Mouse (Mus musculus) midbrain, embryonic 13.5 days (tissue): ENCODE measurements at regions not wholly inside any gene's neighbourhood (a gene's known extent, or its start where the extent isn't known, plus 50 kb on each side); places are given as distances from the start of the nearest gene placed in this dataset.

Experiments
- ATAC-seq: fragments of 200-750 bp; cut with Nextera tagmentation; 2 replicates; pipeline ENCODE4 v1.8.0; 2017; ENCODE audit warnings: mild to moderate bottlenecking, moderate TSS enrichment, moderate library complexity
- H3K27ac ChIP-seq: fragments of 300-500 bp; sonication (generic); 2 replicates; pipeline ENCODE4 v1.5.1; 2015; ENCODE audit warnings: inconsistent platforms, mild to moderate bottlenecking, moderate library complexity
- H3K27me3 ChIP-seq: fragments of 300-500 bp; sonication (generic); 2 replicates; pipeline ENCODE4 v1.6.1; 2015; ENCODE audit warnings: mild to moderate bottlenecking, inconsistent platforms
- H3K36me3 ChIP-seq: fragments of 300-500 bp; sonication (generic); 2 replicates; pipeline ENCODE4 v1.6.1; 2015; ENCODE audit warnings: mild to moderate bottlenecking, inconsistent platforms
- H3K4me1 ChIP-seq: fragments of 300-500 bp; sonication (generic); replicated peaks from 2 replicates; pipeline ENCODE4 v1.6.1; 2015; ENCODE audit warnings: inconsistent platforms
- H3K4me2 ChIP-seq: fragments of 300-500 bp; sonication (generic); replicated peaks from 2 replicates; pipeline ENCODE4 v1.6.1; 2015; ENCODE audit warnings: moderate library complexity, mild to moderate bottlenecking, inconsistent platforms
- H3K4me3 ChIP-seq: fragments of 300-500 bp; sonication (generic); replicated peaks from 2 replicates; pipeline ENCODE4 v1.5.1; 2015; ENCODE audit warnings: mild to moderate bottlenecking, inconsistent platforms
- H3K9ac ChIP-seq: fragments of 300-500 bp; sonication (generic); replicated peaks from 2 replicates; pipeline ENCODE4 v1.6.1; 2015; ENCODE audit warnings: mild to moderate bottlenecking, inconsistent platforms
- H3K9me3 ChIP-seq: fragments of 300-500 bp; sonication (generic); 2 replicates; pipeline ENCODE4 v1.6.1; 2016; ENCODE audit warnings: mild to moderate bottlenecking, inconsistent platforms
- WGBS: fragments of 180-500 bp; shearing (Covaris S2); methylation state at CpG from one replicate; pipeline ENCODE4 v1.1.7; 2015; 5-methylcytosine and 5-hydroxymethylcytosine counted together

DNA sequence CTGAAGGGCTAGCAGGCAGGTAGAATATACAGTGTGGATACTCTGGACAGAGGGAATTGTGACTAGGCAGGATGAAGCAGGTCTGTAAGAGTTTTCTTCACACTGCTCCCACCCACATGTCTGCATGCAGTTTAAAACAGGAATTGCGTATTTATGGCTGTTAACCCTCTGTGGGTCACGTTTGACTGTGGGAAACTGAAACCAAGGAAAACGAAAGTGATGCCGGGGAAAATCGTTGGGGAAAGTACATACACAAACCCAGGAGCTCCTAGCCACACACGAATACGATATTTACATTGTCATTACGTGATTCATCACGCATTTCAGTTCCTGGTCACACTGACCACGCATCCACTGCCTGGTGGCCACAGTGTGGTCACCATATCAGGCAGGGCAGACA lies 170.6 kb upstream of the Spdye4c start:
- Histone ChIP-seq H3K27me3 (no peaks in the 10 kb centered on the region), H3K4me2 (no peak overlapping the region), H3K9ac (no peak overlapping the region), H3K9me3 (no peaks in the 10 kb centered on the region), H3K4me3 (no peak overlapping the region), H3K36me3 (no peaks in the 10 kb centered on the region), H3K4me1 (0 out of 2 replicates have a peak, but pooled peaks cover 3% of the 10 kb centered on the region), H3K27ac (no peak overlapping the region)
- no peak for ATAC-seq
- WGBS = 87% methylated on average over 10 of the region's 10 CpGs

DNA sequence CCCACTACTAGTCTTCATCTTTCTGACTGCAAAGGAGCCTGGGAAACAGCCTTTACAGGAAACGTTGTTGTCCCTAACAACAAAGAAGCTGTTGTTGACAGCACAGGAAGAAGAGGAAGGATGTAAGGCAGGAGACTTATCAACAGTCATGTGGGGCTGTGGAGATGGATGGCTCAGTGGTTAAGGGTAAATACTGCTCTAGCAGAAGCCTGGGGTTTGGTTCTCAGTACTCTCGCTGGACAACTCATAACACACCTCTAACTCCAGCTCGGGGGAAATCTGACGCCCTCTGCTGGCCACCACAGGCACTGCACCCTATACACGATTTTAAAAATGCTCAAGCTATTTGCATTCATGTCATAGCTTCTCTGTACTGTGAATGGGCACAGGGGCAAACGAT lies 168.3 kb upstream of the Spdye4c start:
- H3K4me1 ChIP-seq = no peaks in the 10 kb centered on the region
- ATAC-seq = no peak
- no peak overlapping the region for H3K4me2 ChIP-seq
- H3K9me3 ChIP-seq = no peaks in the 10 kb centered on the region
- WGBS = 42% methylated on average over 6 of the region's 6 CpGs
- H3K27me3 ChIP-seq = no peaks in the 10 kb centered on the region
- H3K27ac ChIP-seq = no peak overlapping the region
- no peak overlapping the region for H3K4me3 ChIP-seq
- H3K9ac ChIP-seq = no peak overlapping the region
- no peaks in the 10 kb centered on the region for H3K36me3 ChIP-seq

DNA sequence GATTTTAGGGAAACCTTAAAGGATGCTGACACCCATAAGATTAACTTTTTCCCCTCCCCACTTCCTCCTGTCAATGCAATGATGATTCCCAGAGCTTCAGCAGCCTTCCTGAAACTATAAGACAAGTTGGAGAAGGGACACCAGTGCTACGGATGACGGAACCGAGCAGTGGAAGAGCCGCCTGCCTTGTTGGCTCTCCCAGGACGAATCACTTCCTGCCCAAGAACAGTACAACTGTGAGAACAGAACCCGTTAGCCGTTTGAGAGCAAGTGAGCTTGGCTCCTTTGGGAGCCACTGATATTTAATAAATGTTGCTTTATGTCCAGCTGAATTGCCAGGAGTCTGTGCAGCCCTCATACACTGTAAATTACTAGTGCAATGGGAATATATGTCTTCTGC lies 166.8 kb upstream of the Spdye4c start:
- no peaks in the 10 kb centered on the region for H3K27me3 ChIP-seq
- no peak overlapping the region for H3K27ac ChIP-seq
- 89% methylated on average over 7 of the region's 7 CpGs for WGBS
- no peaks in the 10 kb centered on the region for H3K4me1 ChIP-seq
- no peak overlapping the region for H3K9ac ChIP-seq
- no peak overlapping the region for H3K4me3 ChIP-seq
- H3K9me3 ChIP-seq = no peaks in the 10 kb centered on the region
- no peaks in the 10 kb centered on the region for H3K36me3 ChIP-seq
- no peak for ATAC-seq
- no peak overlapping the region for H3K4me2 ChIP-seq

DNA sequence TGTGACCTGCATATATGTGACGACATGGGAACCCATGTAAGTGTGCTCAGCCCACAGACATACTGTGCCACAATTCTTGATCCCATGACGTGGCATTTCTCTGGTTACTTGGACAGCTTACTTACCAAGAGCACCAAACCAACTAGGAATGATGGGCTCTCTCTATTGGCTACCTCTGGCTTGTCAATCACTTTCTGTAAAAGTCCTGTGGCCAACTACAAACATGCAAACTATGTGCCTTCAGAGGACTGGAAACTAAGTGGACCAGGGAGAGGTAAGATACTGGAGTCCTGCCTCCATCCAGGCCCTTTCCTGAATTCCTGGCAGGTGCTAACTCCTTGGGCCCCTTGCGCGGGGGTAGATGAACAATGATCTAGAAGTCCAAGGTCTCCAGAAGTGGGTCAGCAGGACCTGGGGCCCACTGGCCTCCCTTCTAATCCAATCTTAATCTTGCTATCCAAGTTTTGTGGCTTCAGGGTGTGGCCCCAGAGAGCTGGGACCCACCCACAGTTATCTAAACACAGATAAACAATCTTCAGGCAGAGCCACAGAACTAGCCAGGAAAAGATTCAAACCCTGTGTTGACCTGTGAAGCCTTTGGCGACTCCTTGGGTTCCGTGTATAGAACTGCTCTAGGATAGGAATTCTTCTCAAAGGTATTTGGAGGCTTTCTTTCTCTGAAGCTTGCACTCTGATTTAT lies 163.7 kb upstream of the Spdye4c start:
- Histone ChIP-seq H3K4me3 (0 out of 2 replicates have a peak overlapping the region, but pooled peaks have one; percentile 8), H3K4me2 (no peak overlapping the region), H3K27me3 (no peaks in the 10 kb centered on the region), H3K36me3 (no peaks in the 10 kb centered on the region), H3K4me1 (no peaks in the 10 kb centered on the region), H3K9ac (no peak overlapping the region), H3K27ac (no peak overlapping the region; the same call in 1 of the 2 replicates), H3K9me3 (no peaks in the 10 kb centered on the region)
- 90% methylated on average over 6 of the region's 6 CpGs for WGBS
- no peak for ATAC-seq

DNA sequence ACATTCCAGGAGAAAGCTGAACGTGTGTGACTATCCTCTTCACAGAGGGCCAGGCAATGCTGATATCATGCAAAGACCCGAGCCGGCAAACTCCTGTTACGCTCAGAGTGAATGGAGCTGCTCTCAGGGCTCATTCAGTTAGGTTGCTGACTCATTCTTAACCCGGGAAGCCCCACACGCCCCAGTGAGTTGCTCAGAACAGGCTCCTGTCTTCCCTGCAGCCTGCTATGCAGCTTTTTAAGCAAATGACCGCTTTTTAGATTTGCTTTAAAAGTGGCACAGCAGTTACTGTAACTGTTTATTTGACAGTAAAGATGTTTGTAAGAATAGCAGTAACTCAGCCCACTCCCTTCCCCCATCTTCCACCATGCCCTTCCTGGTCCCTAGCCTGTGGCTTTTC lies 162.9 kb upstream of the Spdye4c start:
- WGBS = 10% methylated on average over 7 of the region's 7 CpGs
- peak overlapping the region; percentile 35; the same call in 1 of the 2 replicates for H3K27ac ChIP-seq
- H3K4me1 ChIP-seq = no peaks in the 10 kb centered on the region
- H3K36me3 ChIP-seq = no peaks in the 10 kb centered on the region
- ATAC-seq = no peak
- H3K27me3 ChIP-seq = no peaks in the 10 kb centered on the region
- no peaks in the 10 kb centered on the region for H3K9me3 ChIP-seq
- no peak overlapping the region for H3K9ac ChIP-seq
- no peak overlapping the region for H3K4me3 ChIP-seq
- H3K4me2 ChIP-seq = no peak overlapping the region

DNA sequence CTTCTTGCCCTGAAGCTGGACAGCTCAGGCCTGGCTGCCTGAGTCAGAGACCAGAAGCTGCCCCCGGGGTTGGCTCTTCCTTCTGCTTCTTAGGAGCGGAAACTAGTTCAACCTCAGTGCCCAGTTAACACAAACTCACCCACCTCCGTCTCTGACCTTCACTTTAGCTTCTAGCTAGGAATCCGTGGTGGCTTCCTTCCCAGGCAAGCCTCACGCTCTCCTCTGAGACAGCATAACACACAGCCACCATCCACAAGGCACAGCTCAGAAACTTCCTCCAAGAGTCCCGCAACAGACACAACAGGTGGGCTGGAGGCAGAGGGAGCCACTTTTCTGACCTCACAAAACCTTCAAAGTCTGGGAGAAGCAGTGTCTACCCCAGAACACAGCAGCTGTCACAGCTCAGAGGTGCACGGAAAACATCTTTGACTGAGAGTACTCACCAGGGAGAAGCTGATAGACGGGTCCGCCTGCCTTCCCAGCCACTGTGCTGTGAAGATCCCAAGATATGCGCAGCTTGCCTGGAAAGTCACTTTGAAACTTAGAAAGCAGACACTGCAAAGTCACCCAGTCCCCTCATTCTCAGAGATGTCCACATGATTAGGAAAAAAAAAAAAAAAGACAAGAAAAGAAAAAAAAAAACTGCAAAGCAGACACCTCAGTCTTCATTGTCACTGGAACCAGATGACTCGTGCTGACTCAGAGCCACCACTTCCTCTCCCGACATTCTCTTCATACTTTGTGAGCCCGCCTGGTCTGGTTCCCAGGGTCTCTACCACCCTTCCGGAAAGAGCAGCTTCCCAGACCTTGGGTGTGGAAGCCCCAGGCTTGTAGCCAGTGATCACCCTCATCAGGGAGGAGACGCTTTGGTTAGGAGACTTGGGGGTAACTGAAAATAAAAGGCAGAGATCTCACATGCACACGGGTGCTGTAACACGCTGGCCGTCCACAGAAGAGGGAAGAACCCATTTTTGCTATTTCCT lies 162.1 kb upstream of the Spdye4c start:
- no peak for ATAC-seq
- no peak overlapping the region for H3K4me3 ChIP-seq
- no peak overlapping the region for H3K9ac ChIP-seq
- 65% methylated on average over 18 of the region's 18 CpGs for WGBS
- no peaks in the 10 kb centered on the region for H3K27me3 ChIP-seq
- H3K9me3 ChIP-seq = no peaks in the 10 kb centered on the region
- H3K36me3 ChIP-seq = no peaks in the 10 kb centered on the region
- peak overlapping the region; percentile 35; the same call in 1 of the 2 replicates for H3K27ac ChIP-seq
- no peaks in the 10 kb centered on the region for H3K4me1 ChIP-seq
- no peak overlapping the region for H3K4me2 ChIP-seq

DNA sequence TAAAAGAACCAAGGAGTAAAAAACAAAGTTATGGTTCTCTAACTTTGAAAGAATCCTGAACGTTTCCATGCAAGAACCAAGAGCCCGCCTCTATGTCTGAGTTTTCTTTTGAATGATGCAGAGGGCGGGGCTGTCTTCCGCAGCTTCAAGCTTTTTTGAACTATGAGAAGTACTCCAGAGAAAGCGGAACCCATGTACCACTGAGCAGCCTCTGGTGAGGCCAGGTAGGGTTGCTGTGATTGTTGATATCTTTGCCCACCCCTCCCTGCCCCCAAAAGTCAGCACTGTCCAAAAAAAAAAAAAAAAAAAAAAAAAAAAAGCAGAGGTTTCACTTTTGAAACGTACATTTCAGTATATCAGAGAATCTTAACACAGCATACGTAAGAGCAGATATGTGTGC lies 161.2 kb upstream of the Spdye4c start:
- H3K27me3 ChIP-seq = no peaks in the 10 kb centered on the region
- H3K9me3 ChIP-seq = no peaks in the 10 kb centered on the region
- WGBS = 74% methylated on average over 7 of the region's 7 CpGs
- H3K9ac ChIP-seq = no peak overlapping the region
- no peaks in the 10 kb centered on the region for H3K36me3 ChIP-seq
- H3K27ac ChIP-seq = no peak overlapping the region; the same call in 1 of the 2 replicates
- peaks cover 7% of the 10 kb centered on the region; the same call in 1 of the 2 replicates for H3K4me1 ChIP-seq
- H3K4me3 ChIP-seq = no peak overlapping the region
- H3K4me2 ChIP-seq = no peak overlapping the region
- no peak for ATAC-seq

DNA sequence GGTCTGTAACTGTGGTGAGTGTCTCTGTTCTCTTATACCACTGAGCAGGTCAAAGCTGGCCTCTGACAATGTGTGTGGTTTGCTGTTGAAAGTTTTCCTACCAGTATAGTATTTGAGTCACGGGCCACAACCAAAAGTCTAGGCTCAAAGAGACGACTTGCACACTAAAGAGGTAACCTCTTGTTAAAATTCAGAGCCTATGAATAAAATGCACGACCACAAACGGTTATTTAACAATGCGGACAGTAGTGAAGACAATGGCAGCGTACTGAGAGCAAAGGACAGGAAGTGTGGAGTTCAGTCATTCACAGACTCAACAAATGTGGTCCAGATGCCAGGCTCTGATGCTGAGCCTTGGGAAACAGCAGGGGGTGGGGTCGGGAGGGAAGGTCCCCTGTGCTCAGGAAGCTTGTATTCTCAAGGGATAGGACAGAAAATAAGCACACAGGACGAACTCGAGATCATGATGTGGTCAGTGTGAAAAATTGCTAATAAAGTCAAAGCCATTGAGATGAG lies 160.2 kb upstream of the Spdye4c start:
- no peak overlapping the region for H3K9ac ChIP-seq
- H3K36me3 ChIP-seq = no peaks in the 10 kb centered on the region
- H3K4me1 ChIP-seq = peaks cover 9% of the 10 kb centered on the region; the same call in 1 of the 2 replicates
- no peak overlapping the region for H3K4me3 ChIP-seq
- no peaks in the 10 kb centered on the region for H3K9me3 ChIP-seq
- H3K27me3 ChIP-seq = no peaks in the 10 kb centered on the region
- H3K27ac ChIP-seq = no peak overlapping the region
- no peak overlapping the region for H3K4me2 ChIP-seq
- ATAC-seq = no peak
- 54% methylated on average over 9 of the region's 9 CpGs for WGBS

DNA sequence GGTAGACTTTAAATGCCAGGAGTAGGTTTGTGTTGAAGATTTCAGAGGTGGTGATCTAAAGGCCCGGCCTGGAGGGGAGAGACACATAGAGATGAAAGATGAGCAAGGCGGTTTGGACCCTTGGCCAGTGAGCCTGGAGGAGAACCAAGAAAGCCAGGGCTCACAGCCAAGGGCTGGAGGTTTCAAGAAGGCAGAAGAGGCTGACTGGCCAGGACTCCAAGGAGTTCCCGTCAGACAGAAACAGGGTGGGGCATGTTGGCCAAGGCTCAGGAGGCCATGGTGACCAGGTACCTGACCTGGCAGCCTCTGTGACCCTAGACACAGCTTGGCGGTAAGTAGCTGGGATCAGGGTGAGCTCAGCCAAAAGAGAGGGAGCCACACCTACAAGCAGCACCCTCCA lies 159.3 kb upstream of the Spdye4c start:
- Histone ChIP-seq H3K36me3 (no peaks in the 10 kb centered on the region), H3K9ac (no peak overlapping the region), H3K9me3 (no peaks in the 10 kb centered on the region), H3K27ac (no peak overlapping the region), H3K4me1 (peaks cover 9% of the 10 kb centered on the region; the same call in 1 of the 2 replicates), H3K4me3 (no peak overlapping the region), H3K27me3 (no peaks in the 10 kb centered on the region), H3K4me2 (no peak overlapping the region)
- ATAC-seq = no peak
- WGBS = 91% methylated on average over 4 of the region's 4 CpGs

DNA sequence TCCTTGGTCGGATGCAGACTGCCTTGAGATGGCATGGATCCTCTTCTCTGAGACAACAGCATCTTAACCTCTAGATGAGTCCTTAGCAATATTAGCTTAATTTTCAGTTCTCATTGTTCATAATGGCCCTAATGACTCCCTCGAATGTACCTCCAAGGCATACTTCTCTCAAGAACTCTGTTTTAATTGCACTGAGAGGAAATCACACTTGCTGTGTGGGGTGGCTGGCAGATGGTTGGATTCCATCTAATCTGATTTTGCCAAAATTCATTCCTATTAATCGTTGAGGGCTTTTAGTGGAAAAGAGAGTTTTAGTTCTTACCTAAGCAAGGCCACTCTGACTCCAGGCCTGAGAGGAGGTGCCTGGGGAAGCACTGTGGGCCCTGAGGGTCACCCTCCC lies 158.3 kb upstream of the Spdye4c start:
- Histone ChIP-seq H3K9ac (no peak overlapping the region), H3K9me3 (no peaks in the 10 kb centered on the region), H3K27ac (no peak overlapping the region), H3K4me2 (no peak overlapping the region), H3K27me3 (no peaks in the 10 kb centered on the region), H3K4me3 (no peak overlapping the region), H3K36me3 (no peaks in the 10 kb centered on the region), H3K4me1 (peaks cover 10% of the 10 kb centered on the region; the same call in 1 of the 2 replicates)
- ATAC-seq = no peak
- 91% methylated on average over 3 of the region's 3 CpGs for WGBS

DNA sequence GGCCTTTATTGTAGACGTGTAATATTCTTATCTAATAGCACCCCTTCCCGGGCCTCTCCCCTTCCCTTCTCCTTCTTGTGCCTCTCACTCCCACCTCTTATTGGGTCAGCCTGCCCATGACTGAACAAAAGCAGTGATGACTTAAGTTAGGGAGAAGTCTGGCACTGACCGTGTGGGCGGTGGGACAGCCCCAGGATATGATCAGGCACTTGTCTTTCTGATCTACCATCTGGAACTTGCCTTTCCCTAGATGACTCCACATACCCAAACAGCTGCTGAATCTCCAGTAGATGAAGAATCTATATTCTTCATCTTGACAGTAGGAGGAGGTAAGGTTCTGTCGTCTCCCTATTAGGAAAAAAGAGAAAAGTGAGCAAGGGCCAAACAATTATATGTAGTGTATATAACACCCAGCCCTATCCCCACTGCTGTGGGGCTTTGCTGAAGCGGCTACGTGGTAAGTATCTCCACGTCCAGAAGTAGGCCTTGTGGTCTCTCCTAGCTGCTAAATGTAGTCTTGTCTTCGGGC lies 157.4 kb upstream of the Spdye4c start:
- Histone ChIP-seq H3K4me1 (peaks cover 11% of the 10 kb centered on the region; the same call in 1 of the 2 replicates), H3K27ac (no peak overlapping the region), H3K9me3 (no peaks in the 10 kb centered on the region), H3K9ac (no peak overlapping the region), H3K4me3 (no peak overlapping the region), H3K4me2 (no peak overlapping the region), H3K27me3 (no peaks in the 10 kb centered on the region), H3K36me3 (no peaks in the 10 kb centered on the region)
- WGBS = 89% methylated on average over 9 of the region's 9 CpGs
- ATAC-seq = no peak
